Mouse (Mus musculus) T-helper 1 cell (primary cell): ENCODE results near the gene Cacnb3.
"Not testable (repeated sequence)": the region's sequence is repeated elsewhere in the genome, so short reads cannot be mapped to it uniquely, and the experiment has no call there.

Experiments
- in situ Hi-C: fragments of 300-600 bp; cut with MboI, MseI; formaldehyde crosslinking; loops from one replicate; pipeline ENCODE4 v1.15.1; 2025; ENCODE audit warnings: high pct_unique_total_duplicates

Cacnb3 gene

GRCm38 (mm10) chr15:98630540-98630939 lies at the start of gene Cacnb3:
Gene Cacnb3 (plus strand): TSS chr15:98630840.
- in situ Hi-C loops = loop anchor here (5.0 kb wide), 1 partner anchor 77 kb away; the partner anchor contains the start of gene Ccdc65

DNA sequence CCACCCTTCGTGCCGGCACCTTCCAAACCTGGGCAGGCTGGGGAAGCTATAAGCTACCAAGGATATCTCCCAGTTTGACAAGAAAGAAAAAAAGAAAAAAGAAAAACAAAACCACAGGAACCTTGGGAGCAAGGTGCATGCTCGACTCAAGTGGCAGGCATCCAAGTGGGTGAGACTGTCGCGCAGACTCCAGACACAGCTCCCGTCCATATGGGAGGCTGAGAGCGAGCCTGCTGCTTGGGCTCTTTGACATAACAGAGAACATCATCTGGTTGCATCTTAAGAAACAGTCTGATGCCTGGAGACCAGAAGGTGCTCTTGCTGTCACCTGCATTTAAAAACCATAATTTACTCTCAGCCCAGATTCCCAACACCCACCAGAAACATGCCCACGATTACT lies 48.2 kb upstream of the Cacnb3 start:
- in situ Hi-C loops = no loop called here

- in situ Hi-C loops = no loop called here
Observed at GRCm38 (mm10) chr15:98582996-98583395, 47.6 kb upstream of the Cacnb3 start.

GRCm38 (mm10) chr15:98585421-98585820 lies 45.2 kb upstream of the Cacnb3 start:
- in situ Hi-C loops = no loop called here

- in situ Hi-C loops = not testable (repeated sequence)
Observed at GRCm38 (mm10) chr15:98586141-98586540, 44.5 kb upstream of the Cacnb3 start.

- in situ Hi-C loops = no loop called here
Observed at GRCm38 (mm10) chr15:98587751-98588150, 42.9 kb upstream of the Cacnb3 start.

DNA sequence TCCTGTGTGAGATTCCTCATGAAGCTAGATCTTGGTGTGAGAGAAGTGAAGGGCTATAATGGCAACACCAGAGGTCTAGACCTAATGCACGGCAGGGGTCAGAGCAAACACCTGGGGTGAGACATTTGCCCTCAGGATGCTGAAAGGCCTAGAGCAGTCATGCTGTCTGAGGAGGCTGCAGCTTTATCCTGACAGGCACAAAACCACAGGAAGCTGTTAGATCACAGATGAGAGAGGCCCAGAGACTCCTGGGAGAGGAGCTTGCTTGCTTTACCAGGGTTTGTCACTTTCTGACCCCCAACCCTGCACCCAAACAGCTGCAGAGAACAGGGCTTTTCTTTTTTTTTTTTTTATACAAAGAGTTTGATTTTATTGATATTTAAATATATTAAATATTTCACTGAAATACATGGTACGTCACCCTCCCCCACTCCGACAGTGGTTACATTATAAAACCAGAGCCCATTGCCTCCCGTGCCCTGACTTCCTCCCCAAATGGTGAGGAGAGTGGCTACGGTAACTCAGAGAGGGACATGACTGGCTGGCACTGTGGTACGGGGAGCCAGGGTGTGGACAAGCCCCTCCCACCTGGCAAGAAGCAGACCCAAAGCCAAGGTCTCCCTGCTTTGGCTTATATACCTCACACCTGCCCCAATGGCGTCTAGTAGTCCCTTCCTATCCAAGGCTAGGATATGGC lies 40.9 kb upstream of the Cacnb3 start:
- in situ Hi-C loops = no loop called here

DNA sequence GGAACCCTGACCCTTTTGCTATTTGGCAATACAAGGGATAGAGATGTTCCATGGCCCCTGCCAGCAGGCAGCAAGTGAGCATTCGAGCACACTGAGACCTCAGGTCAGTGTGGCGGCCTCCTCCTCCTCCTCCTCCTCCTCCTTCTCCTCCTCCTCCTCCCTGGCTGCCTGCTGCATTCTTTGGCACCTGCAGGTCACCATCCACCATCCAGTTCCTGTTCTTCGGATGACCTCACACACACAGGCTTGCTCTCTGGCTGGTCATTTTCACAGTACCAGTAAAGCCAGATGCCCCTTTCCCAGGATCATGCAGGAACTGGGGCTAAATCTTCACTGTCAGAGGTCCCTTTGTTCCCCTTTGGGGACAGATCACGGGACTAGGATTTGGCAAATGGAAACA lies 39.2 kb upstream of the Cacnb3 start:
- in situ Hi-C loops = no loop called here

DNA sequence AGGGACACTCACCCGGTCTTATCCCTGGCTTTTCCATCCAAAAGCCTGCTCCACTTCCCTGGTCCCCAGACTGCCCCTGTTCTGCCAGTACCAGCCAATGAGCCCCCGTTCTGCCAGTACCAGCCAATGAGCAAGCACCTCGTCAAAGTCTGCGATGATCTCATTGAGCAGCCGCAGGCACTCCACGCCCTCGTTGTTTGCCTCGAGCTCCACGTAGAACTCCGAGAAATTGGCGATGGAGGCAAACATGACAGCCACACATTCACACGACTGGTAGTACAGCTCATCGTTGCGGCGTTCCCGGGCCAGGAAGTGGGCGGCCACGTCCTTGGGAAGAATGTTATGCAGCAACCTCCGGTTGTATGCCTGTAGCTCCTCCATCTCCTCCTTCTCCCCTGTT lies 36.4 kb upstream of the Cacnb3 start:
- in situ Hi-C loops = no loop called here

DNA sequence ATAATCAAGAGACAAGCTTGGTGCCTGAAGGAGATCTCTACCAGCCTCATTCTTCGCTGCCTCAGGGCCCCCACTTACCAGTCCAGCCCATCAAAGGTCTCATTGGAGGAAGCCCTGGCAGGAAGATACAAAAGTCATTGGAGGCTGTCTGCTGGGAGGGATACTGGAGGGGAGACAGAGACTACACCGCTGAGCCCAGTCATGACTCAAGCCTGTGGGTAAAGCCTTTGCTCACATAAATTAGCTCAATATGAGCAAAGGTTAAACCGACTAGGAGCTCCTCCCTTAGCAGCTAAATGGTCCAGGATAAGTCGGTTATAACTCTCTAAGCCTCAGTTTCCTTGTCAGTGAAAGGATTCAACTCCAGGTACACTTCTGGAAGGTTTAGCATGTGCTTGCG lies 35.6 kb upstream of the Cacnb3 start:
- in situ Hi-C loops = no loop called here

DNA sequence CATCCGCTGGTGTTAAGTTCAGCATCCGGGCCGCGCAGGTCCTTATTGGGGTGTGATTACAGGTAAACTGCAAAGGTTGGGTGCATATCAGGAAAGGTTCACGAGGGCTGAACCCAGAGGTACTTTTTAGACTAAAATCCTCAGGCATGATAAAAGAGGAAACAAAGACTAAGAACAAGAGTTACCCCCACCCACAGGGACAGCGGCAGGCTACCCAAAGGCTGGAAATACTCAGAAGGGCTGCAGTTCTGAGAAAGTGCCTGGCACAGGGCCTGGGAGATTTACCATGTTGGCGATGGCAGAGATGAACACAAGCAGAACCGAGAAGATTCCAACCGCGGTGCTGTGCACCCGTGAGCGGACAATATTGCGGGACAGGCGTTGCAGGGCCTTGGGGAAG lies 34.0 kb upstream of the Cacnb3 start:
- in situ Hi-C loops = no loop called here

DNA sequence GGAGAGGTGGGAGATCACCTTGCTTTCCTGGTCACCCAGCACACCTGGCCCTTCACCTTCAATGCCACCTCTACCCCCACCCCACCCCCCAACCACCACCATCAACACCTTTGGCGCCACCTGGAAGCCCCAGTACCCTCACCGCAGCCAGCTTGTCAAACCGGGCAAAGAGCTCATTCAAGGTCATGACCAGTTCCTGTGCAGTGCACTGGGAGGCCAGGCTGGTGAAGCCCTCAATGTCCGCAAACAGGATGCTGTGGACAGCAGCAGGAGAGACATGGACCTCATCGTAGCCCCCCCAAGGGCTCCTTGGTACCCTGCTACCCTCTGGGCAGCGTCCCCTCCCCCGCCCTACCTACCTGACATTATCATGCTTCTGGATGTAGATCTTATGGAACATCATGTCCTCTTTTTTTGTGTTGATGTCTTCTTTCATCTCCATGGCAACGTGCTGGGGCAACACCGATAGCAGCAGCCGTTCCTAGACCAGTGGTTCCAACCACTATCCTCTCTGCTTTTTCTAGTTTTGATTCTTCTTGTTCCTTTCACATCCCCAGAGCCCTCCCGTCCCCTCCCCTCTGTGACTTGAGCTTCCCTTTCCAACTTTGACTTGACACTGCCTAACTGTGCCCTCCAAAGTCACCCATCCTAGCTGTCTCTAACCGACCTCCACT lies 30.5 kb upstream of the Cacnb3 start:
- in situ Hi-C loops = no loop called here

DNA sequence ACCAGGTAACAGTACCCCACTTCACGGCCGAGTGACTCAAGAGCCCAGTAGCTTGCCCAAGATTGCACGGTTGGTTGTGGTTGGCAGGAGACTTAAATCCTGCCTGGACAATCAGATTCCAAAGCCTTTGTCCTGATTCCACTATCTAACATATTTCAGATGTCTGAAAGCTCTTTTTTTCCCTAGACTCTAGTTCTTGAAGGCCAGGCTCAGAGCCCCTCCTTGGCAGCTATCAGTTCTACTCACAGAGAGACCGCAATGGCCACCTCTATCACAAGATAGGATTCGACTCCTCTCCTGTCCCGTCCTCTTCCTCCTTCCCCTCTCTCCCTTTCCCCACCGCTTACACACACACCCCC lies 28.8 kb upstream of the Cacnb3 start:
- in situ Hi-C loops = no loop called here

DNA sequence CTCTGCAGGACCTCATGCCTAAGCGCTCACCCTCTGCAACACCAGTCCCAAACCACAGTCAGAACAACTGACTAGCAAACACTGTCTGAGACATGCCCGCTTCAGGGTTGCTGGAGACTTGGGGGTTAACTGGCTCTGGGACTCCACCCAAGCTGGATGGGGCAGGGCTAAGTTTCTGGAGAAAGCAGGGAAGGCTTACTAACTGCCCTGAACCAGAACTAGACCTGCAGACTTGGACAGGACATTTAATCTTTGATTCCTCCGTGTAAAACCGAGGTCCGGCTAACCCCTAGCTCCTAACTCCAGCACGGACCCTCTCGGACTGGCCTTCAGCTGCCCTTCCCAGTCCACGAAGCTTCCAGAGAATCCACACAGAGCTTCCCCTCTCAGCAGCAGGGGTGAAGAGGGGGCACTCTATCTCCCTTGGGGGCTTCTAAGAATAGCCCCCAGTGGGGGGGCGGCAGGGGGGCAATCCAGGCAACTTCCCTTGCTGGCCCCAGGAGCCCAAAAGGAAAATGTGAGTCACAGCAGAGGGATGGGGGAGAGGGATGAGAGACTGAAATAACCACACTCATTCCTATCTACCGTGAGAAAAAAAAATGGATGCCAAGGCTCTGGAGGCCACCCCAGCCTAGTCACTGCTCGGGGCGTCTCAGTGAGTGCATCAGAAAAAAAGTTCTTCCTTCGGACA lies 28.3 kb upstream of the Cacnb3 start:
- in situ Hi-C loops = no loop called here

DNA sequence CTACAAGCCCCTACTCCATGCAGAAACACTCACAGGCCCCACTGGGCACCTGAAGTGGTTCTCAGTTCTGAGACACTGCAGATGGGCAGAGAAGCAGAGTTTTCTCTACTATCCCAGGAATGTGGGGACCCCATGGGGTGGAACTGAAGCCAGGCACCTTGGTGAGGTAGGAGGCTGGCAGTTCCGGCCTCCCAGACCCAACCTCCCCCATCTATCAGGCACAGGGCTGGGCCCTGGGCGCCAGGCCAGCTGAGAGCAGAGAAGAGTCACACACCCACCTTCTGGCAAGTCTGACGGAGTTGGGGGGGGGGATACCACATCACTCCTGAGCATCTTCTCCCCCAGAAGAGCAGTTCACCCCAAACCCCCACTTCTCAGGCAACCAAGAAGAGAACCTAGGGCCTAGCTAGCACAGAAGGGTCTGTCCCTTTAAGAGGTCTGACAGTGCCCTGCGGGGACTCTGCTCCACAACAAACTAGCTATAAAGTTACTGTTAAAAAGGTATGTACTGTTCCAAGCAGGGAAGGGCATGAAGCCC lies 27.6 kb upstream of the Cacnb3 start:
- in situ Hi-C loops = no loop called here

DNA sequence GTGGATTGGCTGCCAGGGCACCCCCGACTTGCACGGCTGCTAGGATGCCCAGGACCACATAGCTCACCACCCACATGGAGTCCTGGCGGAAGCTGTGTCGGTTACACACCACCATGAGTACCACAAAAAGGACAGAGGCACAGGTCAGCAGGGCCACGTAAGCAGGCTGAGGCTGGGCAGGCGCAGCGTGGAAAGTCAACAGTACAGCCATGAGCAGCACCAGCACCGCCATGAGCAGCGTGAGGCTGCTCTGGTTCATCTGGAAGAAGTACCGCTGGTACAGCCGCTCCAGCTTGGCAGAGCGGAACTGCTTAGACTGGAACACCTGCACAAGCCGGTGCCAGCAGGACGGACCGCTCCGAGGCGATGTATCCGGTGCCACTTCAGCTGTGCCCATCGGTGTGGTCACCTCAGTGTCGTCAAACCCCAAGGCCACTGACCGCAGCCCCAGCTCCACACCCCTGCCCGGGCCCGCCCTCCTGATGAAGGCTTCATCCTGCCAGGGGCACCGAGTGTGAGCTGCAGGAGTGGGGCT lies 26.5 kb upstream of the Cacnb3 start:
- in situ Hi-C loops = no loop called here

- in situ Hi-C loops = no loop called here
Observed at GRCm38 (mm10) chr15:98606051-98606536, 24.5 kb upstream of the Cacnb3 start.

DNA sequence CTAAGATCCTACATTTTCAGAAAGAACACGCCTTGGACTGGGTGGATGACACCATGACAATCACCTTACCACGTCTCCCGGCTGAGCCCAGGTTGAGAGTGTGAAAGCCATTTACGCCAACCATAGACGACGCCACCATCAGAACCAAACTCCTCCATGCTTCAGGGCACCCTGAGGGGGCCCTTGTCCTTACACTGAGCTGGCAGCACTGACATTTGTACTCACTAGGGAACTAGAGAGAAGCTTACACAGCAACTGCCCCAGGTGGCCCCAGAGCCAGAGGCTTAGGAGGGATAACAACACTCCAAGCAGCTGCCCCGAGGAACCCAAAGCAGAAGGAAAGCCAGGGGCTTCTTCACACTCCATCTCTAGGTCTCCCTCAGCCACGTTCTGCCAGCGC lies 23.9 kb upstream of the Cacnb3 start:
- in situ Hi-C loops = no loop called here

GRCm38 (mm10) chr15:98607557-98607956 lies 23.1 kb upstream of the Cacnb3 start:
- in situ Hi-C loops = no loop called here

DNA sequence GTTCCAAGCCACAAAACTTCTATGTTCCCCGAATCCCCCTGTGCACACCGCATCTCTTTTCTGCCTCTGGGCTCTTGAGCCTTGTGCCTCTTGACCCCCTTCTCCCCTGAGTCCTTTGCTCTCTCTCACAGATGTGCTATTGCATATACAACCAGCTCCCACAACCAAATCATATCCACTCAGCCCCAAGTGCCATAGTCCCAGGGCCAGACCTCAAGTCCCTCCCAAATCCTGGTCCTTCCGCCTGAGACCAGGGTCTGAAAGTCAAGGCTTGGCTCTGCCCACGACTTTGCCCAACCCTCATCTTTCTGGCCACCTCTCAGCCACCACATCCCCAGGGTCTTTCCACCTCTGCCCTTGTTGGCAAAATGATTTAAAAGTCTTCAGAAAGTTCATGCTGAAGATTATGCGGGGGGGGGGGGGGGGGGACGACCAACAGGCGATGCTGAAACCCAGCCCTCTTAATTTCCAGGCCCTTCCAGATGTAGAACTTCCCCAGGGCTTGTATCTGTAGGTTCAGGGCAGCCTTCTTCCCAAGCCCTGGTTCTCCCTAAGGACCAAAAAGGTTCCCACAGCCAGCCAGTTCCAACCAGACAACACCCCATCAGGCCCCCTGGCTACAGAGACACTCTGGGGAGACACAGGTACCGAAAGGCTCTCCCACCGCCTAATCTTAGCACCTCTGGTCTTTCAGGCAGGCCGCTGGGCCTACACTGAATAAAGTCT lies 22.4 kb upstream of the Cacnb3 start:
- in situ Hi-C loops = no loop called here

DNA sequence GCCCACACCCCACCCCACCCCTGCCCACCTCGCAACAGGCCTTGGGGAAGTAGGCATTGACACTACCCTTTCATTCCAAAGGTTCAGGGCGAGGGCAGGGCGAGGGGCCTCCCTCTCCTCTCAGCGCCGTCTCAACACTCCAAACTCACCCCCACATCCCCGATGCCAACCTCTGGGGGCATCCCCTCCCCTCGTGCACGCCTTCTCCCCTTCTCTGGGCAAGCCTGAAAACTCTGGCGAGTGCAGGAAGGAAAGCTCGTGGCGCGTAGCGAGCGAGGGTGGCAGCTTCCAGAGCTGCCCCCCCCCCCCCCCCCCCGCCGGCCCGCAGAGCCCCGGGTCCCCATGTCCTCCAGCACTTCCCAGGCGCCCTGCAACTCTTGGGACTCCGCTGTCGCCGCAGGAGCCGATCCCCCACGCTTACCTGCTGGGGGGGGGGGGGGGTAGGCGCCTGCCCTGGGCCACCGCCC lies 21.8 kb upstream of the Cacnb3 start:
- in situ Hi-C loops = no loop called here
